Mouse (Mus musculus): ENCODE measurements around the gene Adamts2.

GRCm38 (mm10) chr11:50797674-50798073, 195.8 kb downstream of the Adamts2 start:
- no peak for TF ChIP-seq CTCF (IDR thresholded peaks at IDR 0.05; ENCODE audit: low read depth)
- no peak for TF ChIP-seq EP300 (optimal IDR thresholded peaks at IDR 0.05)

Measured in stomach, postnatal 0 days (tissue).